Mouse (Mus musculus): ENCODE results near the gene Taf3.

Gene Taf3

DNA sequence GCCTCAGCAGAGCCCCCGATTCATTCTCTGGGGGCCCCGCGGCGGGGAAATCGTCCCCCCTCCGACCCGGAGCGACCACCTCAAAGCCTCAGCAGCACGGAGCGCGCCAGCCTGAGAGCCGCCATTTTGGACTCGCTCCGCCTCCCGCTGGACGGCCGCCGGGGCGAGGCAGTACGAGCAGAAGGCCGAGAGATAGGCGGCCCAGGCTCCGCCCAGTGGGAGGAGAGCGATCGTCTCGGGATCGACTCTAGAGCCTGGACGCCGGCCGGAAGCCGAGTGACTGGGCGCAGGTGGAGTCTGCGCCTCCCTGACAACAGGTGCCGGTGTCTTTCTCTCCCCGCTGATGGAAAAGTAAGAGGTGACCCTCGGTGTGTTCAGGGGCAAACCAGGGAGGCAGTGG is at the start of gene Taf3:
Gene Taf3, minus strand, starts transcription at position 136 of the 400 bp plus-strand sequence.
- ATAC-seq (ENCODE audit: insufficient number of reproducible peaks, low FRiP score, low TSS enrichment) = peak; percentile 95

DNA sequence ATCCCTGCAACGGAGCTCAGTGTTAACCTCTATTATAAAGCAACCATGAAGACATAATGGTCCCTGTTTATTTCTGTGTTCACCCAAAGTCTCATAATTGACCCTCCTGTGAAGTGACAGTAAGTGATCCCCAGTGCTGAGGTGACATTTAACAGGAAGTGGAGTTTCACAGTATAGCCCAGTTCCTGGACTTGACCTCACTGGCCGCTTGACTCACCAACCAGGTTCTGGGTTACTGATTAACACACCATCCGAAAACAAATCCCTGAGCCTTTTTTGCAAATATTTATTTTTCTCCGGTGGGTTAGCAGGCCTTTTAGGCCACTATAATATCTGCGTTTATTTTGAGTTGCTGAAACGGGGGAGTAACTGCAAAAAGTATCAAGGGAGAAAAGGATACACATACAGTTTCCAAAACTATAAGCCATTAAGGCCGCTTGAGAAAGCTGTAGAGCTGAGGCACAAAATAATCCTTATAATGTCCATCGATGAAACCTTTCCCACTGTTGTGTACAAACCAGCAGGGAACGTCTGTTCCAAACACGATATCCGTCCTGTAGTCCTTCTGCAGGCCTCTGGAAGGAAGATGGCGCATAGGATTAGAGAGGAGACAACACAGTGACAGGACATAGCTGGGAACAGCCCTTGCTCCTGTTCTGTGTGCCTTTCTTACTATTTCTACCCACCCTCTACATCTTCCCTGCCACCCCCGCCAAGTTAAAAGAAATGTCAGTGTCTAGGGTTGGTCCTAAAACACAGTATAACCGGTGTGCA is 46.1 kb upstream of the Taf3 start:
- no peak for ATAC-seq (ENCODE audit: insufficient number of reproducible peaks, low FRiP score, low TSS enrichment)

DNA sequence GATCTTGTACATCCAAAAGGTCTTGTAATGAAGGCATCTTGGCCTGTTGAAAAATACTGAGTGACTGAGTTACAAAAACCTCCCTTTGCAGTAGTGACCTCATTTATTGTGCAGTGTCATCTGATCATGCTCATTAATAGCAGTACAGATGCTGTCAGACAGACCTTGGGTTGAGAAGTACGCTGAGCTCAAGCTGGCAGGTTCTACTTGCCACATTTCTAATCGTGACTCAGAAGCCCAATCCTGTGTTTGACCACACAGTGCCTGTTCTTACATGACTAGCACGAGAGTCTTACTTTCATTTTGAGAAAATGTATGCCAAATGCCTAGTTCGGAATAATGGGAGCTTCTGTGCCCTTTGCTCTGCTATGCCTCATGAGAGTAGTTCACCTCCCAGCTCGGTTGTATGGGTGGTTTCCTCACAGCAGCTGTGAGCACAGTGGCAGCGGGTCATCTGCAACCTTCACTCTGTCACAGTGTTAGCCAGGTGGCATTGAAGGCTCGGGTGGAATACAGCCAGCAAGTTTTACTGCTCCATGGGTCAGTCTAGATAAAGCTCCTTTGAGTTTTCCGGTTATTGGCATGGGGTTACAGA is 39.0 kb upstream of the Taf3 start:
- ATAC-seq (ENCODE audit: insufficient number of reproducible peaks, low FRiP score, low TSS enrichment) = peak; percentile 54; the same call in 1 of the 2 replicates

DNA sequence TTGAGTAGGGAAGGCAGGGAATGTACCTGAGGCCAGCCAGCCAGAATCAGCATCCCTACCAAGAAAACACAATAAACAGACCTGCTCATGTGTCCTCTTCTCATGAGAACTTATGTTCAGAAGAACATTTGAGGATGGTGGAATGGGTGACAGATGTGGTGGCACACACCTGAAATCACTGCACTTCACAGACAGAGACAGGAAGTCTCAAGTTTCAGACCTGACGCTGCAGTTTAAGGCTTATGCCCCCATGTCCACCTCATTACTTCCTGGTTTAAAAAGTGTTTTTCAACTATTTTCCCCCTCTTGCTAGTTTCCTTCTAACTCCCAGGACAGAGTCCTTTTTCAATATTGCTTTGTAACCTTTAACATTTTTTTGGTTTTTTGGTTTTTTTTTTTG is 34.3 kb upstream of the Taf3 start:
- no peak for ATAC-seq (ENCODE audit: insufficient number of reproducible peaks, low FRiP score, low TSS enrichment)

DNA sequence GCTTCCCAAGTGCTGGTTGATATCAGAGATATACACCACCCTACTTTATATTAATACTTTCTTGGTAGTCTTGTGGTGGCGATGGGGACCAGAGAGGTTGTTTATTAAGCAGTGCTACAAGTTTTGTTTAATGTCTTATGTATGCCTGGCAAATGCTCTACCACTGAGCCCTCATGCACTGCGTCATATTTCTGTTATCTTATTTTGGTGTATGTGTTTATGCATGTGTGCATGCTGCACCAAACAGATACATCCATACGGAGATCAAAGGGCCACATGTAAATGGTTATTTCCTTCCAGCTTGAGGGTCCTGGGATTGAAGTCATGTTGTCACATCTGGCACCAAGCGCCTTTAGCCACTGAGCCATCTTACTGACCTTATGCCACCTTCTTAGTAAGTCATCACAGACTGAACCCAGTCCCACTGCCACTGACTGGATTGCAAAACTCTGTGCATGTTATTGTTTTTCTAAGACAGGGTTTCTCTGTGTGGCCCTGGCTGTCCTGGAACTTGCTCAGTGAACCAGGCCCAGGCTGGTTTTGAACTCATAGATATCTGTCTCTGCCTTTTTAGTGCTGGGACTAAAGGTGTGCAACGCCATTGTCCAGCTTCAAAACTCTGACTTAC is 33.2 kb upstream of the Taf3 start:
- ATAC-seq (ENCODE audit: insufficient number of reproducible peaks, low FRiP score, low TSS enrichment) = no peak

DNA sequence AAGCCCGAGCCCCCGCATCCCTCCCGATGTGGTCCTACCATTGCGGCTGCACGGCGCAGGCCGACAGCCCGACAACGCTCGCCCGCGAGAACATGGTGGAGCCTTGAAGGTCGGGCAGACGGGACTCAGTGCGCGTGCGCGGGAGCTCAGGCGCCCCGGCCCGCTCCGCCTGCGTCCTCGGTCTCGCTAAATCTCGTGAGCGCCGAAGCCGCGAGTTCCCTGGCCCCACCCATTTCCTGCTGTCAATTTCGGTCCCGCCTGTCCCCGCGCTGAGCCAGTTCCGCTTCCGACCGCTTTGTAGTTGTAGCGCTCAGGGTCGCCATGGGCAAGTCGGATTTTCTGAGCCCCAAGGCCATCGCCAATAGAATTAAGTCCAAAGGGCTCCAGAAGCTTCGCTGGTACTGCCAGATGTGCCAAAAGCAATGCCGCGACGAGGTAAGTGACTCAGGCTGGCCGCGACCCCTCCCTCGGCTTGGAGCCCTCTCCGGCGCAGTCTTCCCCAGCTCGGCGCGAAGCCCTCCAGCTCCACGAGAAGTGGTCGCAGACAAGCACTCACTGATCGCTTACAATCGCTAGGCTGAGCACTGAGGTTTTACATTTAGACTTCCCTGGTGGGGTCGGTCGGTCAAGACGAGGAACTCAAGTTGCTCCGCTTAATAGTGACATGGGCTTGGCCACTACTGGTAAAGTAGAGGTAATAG is 32.1 kb upstream of the Taf3 start, which contains the start of the genes Atp5c1 and Kin:
Gene Atp5c1, minus strand, starts transcription at position 201 of the 701 bp plus-strand sequence.
Gene Kin, plus strand, starts transcription at position 284 of the 701 bp plus-strand sequence.
- ATAC-seq (ENCODE audit: insufficient number of reproducible peaks, low FRiP score, low TSS enrichment) = peak; percentile 93

DNA sequence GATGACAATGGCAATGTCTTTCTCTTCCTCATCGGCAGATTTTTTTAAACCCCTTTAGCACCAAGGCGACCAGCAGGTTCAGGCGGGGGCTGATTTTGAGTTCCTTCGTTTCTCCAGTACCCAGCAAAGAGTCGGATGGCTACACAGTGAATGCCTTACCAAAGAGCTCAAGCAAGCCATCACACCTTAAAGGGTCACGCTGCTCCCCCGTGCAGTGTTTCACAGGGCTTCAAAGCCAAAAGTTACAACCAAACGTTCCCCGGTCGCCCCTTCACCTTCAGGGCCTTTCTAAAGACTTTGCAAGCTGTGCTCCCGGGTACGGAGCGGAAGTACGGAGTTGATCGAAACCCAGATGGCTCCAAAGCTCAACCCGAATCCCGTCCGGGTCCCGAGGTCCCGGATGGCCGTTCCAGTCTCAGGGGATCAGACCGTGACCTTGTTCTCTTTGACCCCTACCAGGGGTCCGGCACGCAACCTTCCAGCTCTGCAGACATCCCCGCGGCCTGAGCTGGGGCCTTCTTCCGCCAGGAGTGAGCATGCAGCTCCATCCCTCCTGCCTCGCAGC is 31.4 kb upstream of the Taf3 start:
- ATAC-seq (ENCODE audit: insufficient number of reproducible peaks, low FRiP score, low TSS enrichment) = no peak; the same call in 1 of the 2 replicates

DNA sequence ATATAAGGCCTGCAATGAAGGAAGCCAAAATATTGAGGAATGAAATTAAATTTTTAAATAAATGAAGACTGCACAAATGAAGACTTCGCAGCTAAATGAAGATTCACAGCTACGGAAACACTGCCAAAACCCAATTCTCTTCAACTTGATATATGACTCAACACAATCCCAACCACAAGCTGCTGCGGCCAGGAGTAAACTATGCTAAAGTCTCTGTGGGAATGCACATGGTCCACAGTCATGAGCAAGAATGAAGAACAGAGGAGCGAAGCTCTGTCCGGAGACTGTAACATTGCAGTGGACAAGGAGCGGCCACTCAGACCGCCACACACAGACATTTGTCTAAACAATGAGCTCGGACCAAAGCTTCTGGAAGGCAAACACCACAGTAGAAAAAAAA is 28.3 kb upstream of the Taf3 start:
- no peak for ATAC-seq (ENCODE audit: insufficient number of reproducible peaks, low FRiP score, low TSS enrichment)

DNA sequence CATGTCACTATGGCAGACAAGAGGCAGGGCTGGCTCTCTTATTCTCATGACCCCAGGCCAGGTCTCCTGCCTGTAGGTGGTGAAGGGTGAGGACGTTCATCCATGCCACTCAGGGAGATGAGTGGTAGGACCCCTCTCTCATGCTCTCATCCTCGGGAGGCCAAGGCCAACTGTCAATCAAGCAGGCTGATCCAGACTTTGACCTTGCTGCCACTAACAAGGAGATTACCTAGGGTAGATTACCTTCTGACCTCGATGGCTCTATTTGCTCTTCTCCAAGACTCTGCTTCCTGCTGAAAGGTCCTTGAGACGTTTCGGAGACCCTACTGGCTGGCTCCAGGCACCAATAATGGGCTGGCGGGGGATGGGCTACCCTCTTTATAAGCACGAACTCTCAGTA is 26.1 kb upstream of the Taf3 start:
- no peak for ATAC-seq (ENCODE audit: insufficient number of reproducible peaks, low FRiP score, low TSS enrichment)

DNA sequence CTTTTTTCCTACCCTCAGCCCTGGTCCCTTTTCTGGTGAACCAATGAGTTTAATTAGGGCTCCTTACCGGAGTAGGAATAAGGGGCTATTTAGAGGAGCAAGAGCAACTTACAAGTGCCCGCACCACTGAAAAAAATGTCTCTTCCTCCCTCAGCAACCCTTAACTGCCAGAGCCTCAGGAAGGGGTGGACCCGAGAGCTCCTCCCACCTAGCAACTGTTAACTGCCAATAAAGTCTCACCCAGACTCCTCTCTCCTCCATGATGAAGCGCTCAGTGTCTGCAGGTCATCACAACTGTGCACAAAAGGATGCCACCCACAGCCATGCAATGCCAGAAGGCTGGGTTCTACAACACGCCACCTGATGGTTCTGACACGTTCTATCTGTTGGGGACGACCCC is 23.4 kb upstream of the Taf3 start:
- ATAC-seq (ENCODE audit: insufficient number of reproducible peaks, low FRiP score, low TSS enrichment) = no peak

DNA sequence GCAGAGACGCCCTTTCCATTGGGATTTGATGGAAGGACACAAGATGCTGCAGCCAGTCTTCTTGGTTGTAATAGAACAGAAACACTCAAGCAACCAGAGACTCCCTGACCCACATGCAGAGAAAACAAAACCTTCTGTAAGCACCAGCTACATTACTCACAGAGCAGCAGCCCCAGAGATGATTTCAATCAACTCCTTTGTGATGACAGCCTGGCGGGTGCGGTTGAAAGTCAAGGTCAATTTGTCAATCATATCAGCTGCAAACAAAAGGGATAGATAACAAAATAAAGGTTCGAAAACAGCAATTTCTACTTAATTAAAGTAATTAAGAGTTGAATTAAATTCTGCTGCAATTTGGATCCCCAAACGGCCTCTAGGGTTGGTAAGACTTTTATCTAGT is 10.4 kb upstream of the Taf3 start:
- no peak for ATAC-seq (ENCODE audit: insufficient number of reproducible peaks, low FRiP score, low TSS enrichment)

DNA sequence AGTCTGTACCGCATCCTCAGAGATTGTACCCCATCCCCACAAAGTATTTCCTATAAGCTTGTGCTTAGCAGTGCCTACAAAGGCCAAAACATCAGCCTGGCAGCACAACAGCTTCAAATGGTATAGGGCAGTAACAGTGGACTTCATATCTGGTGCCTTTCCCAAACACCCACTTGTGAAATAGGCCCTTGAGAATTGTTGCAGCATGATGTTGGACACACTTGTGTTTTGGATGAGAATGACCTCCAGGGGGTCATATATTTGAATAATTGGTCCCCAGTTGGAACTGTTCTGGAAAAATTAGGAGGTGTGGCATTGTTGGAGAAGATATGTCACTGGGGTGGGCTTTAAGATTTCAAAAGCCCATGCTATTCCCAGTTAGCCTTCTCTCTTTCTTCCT is 3.6 kb upstream of the Taf3 start:
- ATAC-seq (ENCODE audit: insufficient number of reproducible peaks, low FRiP score, low TSS enrichment) = no peak

DNA sequence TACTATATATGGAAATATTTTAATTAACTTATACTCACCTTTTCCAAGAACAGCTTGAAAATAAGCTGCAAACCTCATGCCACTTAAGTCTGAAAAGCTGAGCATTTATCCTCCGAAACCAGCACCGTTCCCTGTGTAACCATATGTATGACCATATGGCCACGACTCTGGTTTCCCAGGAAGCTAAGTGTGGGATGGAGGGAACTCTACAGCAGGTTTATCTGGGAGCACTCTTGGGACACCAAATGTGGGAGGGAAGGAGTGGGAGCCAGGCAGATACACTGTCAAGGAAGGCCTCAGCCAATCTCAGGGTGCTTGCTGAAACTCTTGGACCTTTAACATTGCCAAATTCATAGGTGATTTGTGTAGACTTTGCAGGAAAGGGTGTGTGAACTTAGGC is 2.5 kb upstream of the Taf3 start:
- no peak for ATAC-seq (ENCODE audit: insufficient number of reproducible peaks, low FRiP score, low TSS enrichment)

DNA sequence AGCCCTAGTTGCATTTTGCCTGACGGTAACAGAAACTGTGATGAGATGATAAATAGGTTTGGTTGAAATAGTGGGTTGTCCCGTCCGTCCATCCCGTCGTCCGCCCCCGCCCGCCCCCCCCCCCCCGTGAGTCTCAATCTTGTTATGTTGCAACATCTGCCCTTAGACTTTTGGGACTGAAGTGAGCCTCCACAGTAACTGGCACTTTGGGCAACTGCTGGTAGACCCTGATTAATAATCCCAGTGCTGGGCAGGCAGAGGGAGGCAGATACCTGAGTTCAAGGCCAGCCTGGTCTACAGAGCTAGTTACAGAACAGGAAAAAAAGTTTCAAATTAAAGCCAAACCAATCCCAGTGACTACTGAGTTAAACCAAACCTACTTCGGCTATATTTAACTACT is 1.1 kb upstream of the Taf3 start:
- no peak for ATAC-seq (ENCODE audit: insufficient number of reproducible peaks, low FRiP score, low TSS enrichment)

DNA sequence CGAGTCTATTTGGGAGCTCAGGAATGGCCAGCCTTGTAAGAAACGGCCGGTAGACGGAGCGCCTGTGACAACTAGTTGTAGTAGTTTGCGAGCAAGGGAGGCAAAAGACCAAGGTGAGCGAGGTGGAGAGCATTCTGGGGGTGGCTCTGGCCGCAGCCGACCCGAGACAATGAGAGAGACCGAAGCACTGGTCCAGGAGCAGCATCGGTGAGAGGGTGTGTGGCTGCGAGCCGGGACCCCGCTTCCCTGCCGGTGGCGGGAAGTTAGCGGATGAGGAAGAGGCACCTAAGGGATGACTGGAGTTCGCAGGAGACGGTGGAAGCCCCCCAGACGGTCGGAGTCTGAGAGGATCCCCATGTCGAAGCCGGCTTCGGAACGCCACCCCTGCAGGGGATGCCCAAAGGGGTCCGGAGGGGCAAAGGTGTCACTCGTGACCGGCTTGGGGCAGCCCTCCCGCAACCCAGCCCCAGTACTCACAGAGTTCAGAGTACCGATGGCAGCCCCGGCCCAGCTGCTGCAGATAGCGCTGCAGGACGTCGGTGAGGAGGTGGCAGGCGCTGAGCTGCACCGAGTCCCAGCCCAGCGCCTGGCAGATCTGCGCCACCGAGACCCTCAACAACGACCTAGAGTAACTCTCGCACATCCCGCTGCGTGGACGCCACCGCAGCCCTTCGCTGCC is 499 bp downstream of the Taf3 start:
- peak; percentile 51 for ATAC-seq (ENCODE audit: insufficient number of reproducible peaks, low FRiP score, low TSS enrichment)

DNA sequence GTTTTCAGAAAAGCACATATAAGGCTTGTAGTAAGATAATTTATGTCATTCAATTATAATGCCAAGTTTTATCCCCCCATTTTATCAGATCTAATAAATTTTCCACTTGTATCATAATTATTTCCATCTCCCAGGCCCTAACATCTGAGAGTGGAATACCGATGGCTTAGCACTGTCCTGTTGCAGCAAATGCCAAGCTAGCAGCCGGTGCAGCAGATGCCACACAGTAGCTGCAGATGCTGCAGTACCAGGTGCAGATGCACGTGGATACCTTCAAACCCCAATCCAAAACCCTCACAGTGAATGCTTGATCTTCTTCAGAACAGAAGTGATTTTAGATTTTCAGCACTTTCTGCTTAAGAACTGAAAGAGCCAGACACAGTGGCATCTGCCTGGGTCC is 13.4 kb downstream of the Taf3 start:
- ATAC-seq (ENCODE audit: insufficient number of reproducible peaks, low FRiP score, low TSS enrichment) = no peak

DNA sequence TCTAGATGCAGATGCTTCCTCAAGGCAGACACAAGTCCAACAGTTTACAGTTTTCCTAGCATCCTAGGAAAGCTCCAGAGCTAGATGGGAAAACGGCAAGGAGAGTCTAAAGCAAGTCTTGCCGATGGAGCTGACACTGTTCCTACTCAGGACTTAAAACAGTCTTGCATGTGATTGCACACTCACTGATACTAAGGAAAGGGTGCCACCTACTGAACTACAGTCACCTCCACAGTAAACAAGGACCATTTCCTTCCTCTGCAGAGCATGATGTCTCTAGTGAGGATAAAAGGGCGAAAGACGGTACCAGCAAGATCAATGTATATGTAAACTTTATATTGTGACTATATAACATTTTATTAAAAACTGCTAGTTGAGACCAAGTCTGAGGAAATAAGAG is 14.7 kb downstream of the Taf3 start:
- no peak for ATAC-seq (ENCODE audit: insufficient number of reproducible peaks, low FRiP score, low TSS enrichment)

DNA sequence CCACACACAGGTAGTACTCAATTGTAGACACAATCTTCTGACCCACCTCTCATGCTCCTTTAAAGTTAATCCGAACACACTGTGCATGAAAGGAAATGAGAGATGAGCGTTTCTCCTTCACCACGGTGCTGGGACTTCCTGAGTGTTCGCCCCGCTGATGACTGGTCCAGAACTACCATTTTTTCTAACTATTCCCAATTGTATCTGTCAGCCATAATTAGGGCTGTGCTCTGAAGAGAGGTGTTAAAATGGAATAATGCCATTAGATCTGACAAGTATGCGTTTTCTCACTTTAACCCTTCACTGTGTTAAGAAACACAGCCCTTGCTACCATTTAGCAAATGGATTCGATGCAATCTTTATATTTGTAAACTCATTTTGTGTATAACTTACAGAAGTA is 18.6 kb downstream of the Taf3 start:
- no peak for ATAC-seq (ENCODE audit: insufficient number of reproducible peaks, low FRiP score, low TSS enrichment)

DNA sequence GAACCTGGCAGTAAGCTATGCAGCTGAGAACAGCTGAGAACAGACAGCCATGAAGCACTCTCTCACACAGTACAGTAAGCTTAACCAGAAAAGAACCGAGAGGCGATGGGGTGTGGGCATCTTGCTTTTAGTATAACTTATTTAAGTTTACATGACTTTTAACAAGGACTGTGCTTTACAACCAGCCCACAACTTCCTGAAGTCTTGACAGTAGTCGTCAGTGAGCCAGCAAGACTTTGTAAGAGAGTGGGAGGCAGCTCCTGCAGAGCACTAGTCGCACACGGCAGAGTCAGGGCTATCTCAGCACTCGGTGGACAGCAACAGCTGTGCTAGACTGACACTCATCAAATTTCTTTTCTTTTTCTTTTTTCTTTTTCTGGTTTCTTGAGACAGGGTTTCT is 24.1 kb downstream of the Taf3 start:
- ATAC-seq (ENCODE audit: insufficient number of reproducible peaks, low FRiP score, low TSS enrichment) = no peak

DNA sequence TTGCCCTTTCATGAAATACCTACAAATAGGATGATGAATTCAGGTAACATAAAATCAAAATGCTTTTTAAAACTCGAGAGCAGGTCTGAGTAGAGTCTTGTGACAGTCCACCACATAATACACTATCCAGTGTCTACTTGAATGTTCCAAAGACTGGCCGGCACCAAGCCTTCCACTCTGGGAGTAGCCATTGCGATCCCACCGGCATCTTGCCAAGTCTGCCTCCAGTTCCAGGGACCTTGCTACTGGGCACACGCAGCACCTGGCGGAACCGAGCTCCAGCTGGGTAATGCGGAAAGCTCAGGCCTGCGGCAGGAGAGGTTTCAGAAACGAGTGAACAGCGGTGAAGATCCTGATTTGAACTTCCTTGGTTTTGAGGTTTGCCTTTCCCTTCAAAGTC is 27.1 kb downstream of the Taf3 start:
- peak; percentile 50; the same call in 1 of the 2 replicates for ATAC-seq (ENCODE audit: insufficient number of reproducible peaks, low FRiP score, low TSS enrichment)

All from cerebellum, adult (tissue).